Mouse (Mus musculus) adrenal gland, adult 8-10 months (tissue): Measurements from ENCODE around the gene Gm40460. TPM values are rescaled to one million over a fixed set of nuclear protein-coding genes. Genes with fewer than 3 reads are reported as not detected.

ENCODE experiments used
- total RNA-seq, 4 experiments: library from RNA; stranded (reverse); gene quantifications; 2 replicates each; pipeline ENCODE4 v1.2.4; 2022

Gene Gm40460
- total RNA-seq, 4 experiments from 2014 or later = not detected

Other genes starting within 250 kb of the Gm40460 start
- gene Mob2, start 180.0 kb downstream of the Gm40460 start, total RNA-seq = 10 to 100 TPM; 52.8 to 65.8 (median 57.6) TPM
- 10 to 100 TPM in 3 of 4 experiments, 1 to 10 TPM in 1; 4.6 to 18.1 (median 14.3) TPM for gene Dusp8, start 145.2 kb downstream of the Gm40460 start, total RNA-seq
- not detected for gene Gm45618, start 120.3 kb downstream of the Gm40460 start, total RNA-seq
- gene Gm39115, start 105.0 kb downstream of the Gm40460 start, total RNA-seq = not detected
- not detected for gene Gm45337, start 96.5 kb downstream of the Gm40460 start, total RNA-seq
- not detected for gene Gm29735, start 84.0 kb downstream of the Gm40460 start, total RNA-seq
- gene Gm4553, start 75.3 kb downstream of the Gm40460 start, total RNA-seq = not detected
- gene Krtap5-2, start 65.1 kb downstream of the Gm40460 start, total RNA-seq = not detected
- gene Gm10153, start 50.7 kb downstream of the Gm40460 start, total RNA-seq = not detected
- not detected for gene Krtap5-3, start 39.7 kb downstream of the Gm40460 start, total RNA-seq
- gene Gm7579, start 29.2 kb downstream of the Gm40460 start, total RNA-seq = not detected
- gene Krtap5-5, start 11.1 kb downstream of the Gm40460 start, total RNA-seq = not detected
- gene Gm2431, start 17.3 kb upstream of the Gm40460 start, total RNA-seq = not detected
- not detected for gene Gm4559, start 33.3 kb upstream of the Gm40460 start, total RNA-seq
- not detected for gene Krtap5-1, start 56.0 kb upstream of the Gm40460 start, total RNA-seq
- not detected for gene Krtap5-4, start 62.5 kb upstream of the Gm40460 start, total RNA-seq
- gene Ifitm10, start 132.7 kb upstream of the Gm40460 start, total RNA-seq = 1 to 10 TPM; 2.7 to 7.8 (median 5.3) TPM
- 10 to 100 TPM in 3 of 4 experiments, 1 to 10 TPM in 1; 9.0 to 16.1 (median 11.0) TPM for gene Gm49369, start 141.6 kb upstream of the Gm40460 start, total RNA-seq
- 1,000 to 10,000 TPM in 2 of 4 experiments, 100 to 1,000 TPM in 2; 808 to 1,559 (median 1,212) TPM for gene Ctsd, start 147.0 kb upstream of the Gm40460 start, total RNA-seq
- 1 to 10 TPM in 1 of 4 experiments, not detected in 3; 1.2 TPM for gene Syt8, start 193.8 kb upstream of the Gm40460 start, total RNA-seq
- 1 to 10 TPM in 1 of 4 experiments, under 1 TPM in 3; 0.43 to 1.1 (median 0.85) TPM for gene Tnni2, start 200.7 kb upstream of the Gm40460 start, total RNA-seq
- gene Lsp1, start 219.7 kb upstream of the Gm40460 start, total RNA-seq = 10 to 100 TPM; 18.1 to 31.9 (median 21.4) TPM